Mouse (Mus musculus): Measurements from ENCODE around the gene Hist2h2be. TPM values are rescaled to one million over a fixed set of nuclear protein-coding genes. Genes with fewer than 3 reads are reported as not detected.
"Not testable (repeated sequence)": the region's sequence is repeated elsewhere in the genome, so short reads cannot be mapped to it uniquely, and the experiment has no call there.

Hist2h2be gene
- 7.2 and 7.6 TPM in 2 replicates for polyA plus RNA-seq (2014; fragmentation: Nextera tagmentation; extraction: Ambion mirVana)

GRCm38 (mm10) chr3:96220765-96221639 lies at the start of gene Hist2h2be, which contains the start of gene Hist2h2ac:
Hist2h2be (plus strand) TSS chr3:96221119.
Hist2h2ac (minus strand) TSS chr3:96220880.
- Histone ChIP-seq H3K4me1 (ENCODE audit: control insufficient read depth, insufficient read depth, low read length) (peaks cover 12% of the 10 kb centered on the region), H3K27ac (replicated peaks; ENCODE audit: low read depth, low read length) (peak within 1 kb of the TSS; percentile 98), H3K36me3 (ENCODE audit: control insufficient read depth, insufficient read depth, low read length) (no peaks in the 10 kb centered on the region), H3K4me3 (ENCODE audit: low read depth, low read length) (peak within 1 kb of the TSS; percentile 61), H3K9me3 (ENCODE audit: control insufficient read depth, low read length) (no peaks in the 10 kb centered on the region), H3K4me2 (ENCODE audit: low read depth, severe bottlenecking) (peak within 1 kb of the TSS; percentile 59), H3K27me3 (ENCODE audit: control insufficient read depth, insufficient read depth, low read length) (no peaks in the 10 kb centered on the region), H3K9ac (ENCODE audit: low read length) (peak within 1 kb of the TSS; percentile 93)
- under 1% methylated on average over 43 of the region's 43 CpGs for WGBS
- ATAC-seq (ENCODE audit: insufficient number of reproducible peaks, low FRiP score, low TSS enrichment, low read depth) (peak; percentile 90), DNase-seq (ENCODE audit: low spot score) (peak; percentile 84)

- ATAC-seq (ENCODE audit: insufficient number of reproducible peaks, low FRiP score, low TSS enrichment, low read depth) (no peak; the same call in 1 of the 2 replicates), DNase-seq (ENCODE audit: low spot score) (no peak)
- H3K9me3 ChIP-seq (ENCODE audit: control insufficient read depth, low read length), result no peaks in the 10 kb centered on the region
- H3K4me2 ChIP-seq (ENCODE audit: low read depth, severe bottlenecking), result peak overlapping the region; percentile 54
- H3K27ac ChIP-seq (replicated peaks; ENCODE audit: low read depth, low read length), result peak overlapping the region; percentile 95
- H3K4me3 ChIP-seq (ENCODE audit: low read depth, low read length), result peak overlapping the region; percentile 80
- no peaks in the 10 kb centered on the region for H3K27me3 ChIP-seq (ENCODE audit: control insufficient read depth, insufficient read depth, low read length)
- peaks cover 7% of the 10 kb centered on the region; the same call in 1 of the 2 replicates for H3K4me1 ChIP-seq (ENCODE audit: control insufficient read depth, insufficient read depth, low read length)
- H3K9ac ChIP-seq (ENCODE audit: low read length), result peak overlapping the region; percentile 84
- peaks cover 19% of the 10 kb centered on the region for H3K36me3 ChIP-seq (ENCODE audit: control insufficient read depth, insufficient read depth, low read length)
- 24% methylated on average over 18 of the region's 18 CpGs for WGBS
These were observed 49.2 kb upstream of the Hist2h2be start for GRCm38 (mm10) chr3:96171583-96172196.

DNA sequence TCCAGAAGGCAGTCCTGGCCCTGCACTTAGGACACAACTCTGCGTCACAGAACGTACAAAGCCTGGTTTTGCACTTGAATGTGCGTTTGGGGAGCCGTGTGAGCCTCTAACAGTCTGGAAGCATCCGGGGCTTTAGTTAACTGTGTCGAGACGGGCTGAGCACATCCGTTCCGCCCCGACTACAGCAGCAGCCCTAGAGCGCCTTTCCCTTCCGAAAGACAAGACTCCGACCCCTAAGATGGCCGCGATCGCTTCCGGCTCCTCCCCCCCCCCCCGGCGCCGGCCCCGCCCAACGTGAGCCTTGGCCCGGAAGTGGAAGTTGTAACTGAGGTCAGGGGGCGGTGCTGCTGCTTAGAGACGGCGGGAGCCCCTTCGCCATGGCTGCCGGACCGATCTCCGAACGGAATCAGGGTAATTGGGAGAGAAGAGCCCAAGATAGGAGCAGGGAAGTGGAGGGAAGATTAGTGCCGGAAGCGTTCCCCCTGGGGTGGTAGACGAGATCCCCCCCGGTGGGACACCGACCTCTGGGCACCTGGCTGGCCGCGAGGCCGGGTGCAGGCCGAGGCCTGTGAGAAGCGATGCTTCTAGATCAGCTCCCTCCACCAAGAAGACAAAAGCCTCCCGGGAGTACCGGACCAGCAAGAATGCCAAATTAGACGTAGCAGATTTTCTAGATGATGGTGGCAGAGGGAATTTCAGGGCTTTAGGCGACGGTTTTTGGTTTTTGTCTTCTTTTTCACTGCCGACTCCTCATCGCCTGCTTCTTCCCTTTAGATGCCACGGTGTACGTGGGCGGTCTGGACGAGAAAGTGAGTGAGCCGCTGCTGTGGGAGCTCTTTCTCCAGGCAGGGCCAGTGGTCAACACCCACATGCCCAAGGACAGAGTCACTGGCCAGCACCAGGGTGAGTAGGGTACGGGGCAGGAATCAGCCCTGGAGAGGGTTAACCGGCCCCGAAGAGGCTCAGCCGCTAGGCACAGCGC lies 48.4 kb upstream of the Hist2h2be start, which contains the start of gene Sf3b4:
Gene Sf3b4, plus strand, starts transcription at position 136 of the 982 bp plus-strand sequence.
- ATAC-seq (ENCODE audit: insufficient number of reproducible peaks, low FRiP score, low TSS enrichment, low read depth) (peak; percentile 91), DNase-seq (ENCODE audit: low spot score) (peak; percentile 94)
- Histone ChIP-seq H3K4me1 (ENCODE audit: control insufficient read depth, insufficient read depth, low read length) (peaks cover 7% of the 10 kb centered on the region; the same call in 1 of the 2 replicates), H3K9ac (ENCODE audit: low read length) (peak within 1 kb of the TSS; percentile 84), H3K4me3 (ENCODE audit: low read depth, low read length) (peak within 1 kb of the TSS; percentile 80), H3K27me3 (ENCODE audit: control insufficient read depth, insufficient read depth, low read length) (no peaks in the 10 kb centered on the region), H3K4me2 (ENCODE audit: low read depth, severe bottlenecking) (peak within 1 kb of the TSS; percentile 94), H3K9me3 (ENCODE audit: control insufficient read depth, low read length) (no peaks in the 10 kb centered on the region), H3K36me3 (ENCODE audit: control insufficient read depth, insufficient read depth, low read length) (peaks cover 20% of the 10 kb centered on the region), H3K27ac (replicated peaks; ENCODE audit: low read depth, low read length) (peak within 1 kb of the TSS; percentile 95)
- WGBS, result under 1% methylated on average over 58 of the region's 58 CpGs

- no peak for ATAC-seq (ENCODE audit: insufficient number of reproducible peaks, low FRiP score, low TSS enrichment, low read depth)
- Histone ChIP-seq H3K4me3 (ENCODE audit: low read depth, low read length) (peak overlapping the region; percentile 80), H3K36me3 (ENCODE audit: control insufficient read depth, insufficient read depth, low read length) (peaks cover 22% of the 10 kb centered on the region), H3K4me1 (ENCODE audit: control insufficient read depth, insufficient read depth, low read length) (peaks cover 7% of the 10 kb centered on the region; the same call in 1 of the 2 replicates), H3K9ac (ENCODE audit: low read length) (peak overlapping the region; percentile 84), H3K27ac (replicated peaks; ENCODE audit: low read depth, low read length) (no peak overlapping the region), H3K27me3 (ENCODE audit: control insufficient read depth, insufficient read depth, low read length) (no peaks in the 10 kb centered on the region), H3K9me3 (ENCODE audit: control insufficient read depth, low read length) (no peaks in the 10 kb centered on the region), H3K4me2 (ENCODE audit: low read depth, severe bottlenecking) (peak overlapping the region; percentile 94)
- DNase-seq (ENCODE audit: low spot score), result no peak
- 45% methylated on average over 7 of the region's 7 CpGs for WGBS
These were observed 47.7 kb upstream of the Hist2h2be start for GRCm38 (mm10) chr3:96173185-96173584.

- not testable (repeated sequence) for H3K4me3 ChIP-seq (ENCODE audit: low read depth, low read length); H3K4me2 ChIP-seq (ENCODE audit: low read depth, severe bottlenecking); H3K9me3 ChIP-seq (ENCODE audit: control insufficient read depth, low read length); DNase-seq (ENCODE audit: low spot score); H3K9ac ChIP-seq (ENCODE audit: low read length); H3K27ac ChIP-seq (replicated peaks; ENCODE audit: low read depth, low read length); H3K4me1 ChIP-seq (ENCODE audit: control insufficient read depth, insufficient read depth, low read length); H3K27me3 ChIP-seq (ENCODE audit: control insufficient read depth, insufficient read depth, low read length); ATAC-seq (ENCODE audit: insufficient number of reproducible peaks, low FRiP score, low TSS enrichment, low read depth)
- WGBS, result 83% methylated on average over 4 of the region's 4 CpGs
- H3K36me3 ChIP-seq (ENCODE audit: control insufficient read depth, insufficient read depth, low read length), result peaks cover 17% of the 10 kb centered on the region
These were observed 46.9 kb upstream of the Hist2h2be start for GRCm38 (mm10) chr3:96174042-96174441.

DNA sequence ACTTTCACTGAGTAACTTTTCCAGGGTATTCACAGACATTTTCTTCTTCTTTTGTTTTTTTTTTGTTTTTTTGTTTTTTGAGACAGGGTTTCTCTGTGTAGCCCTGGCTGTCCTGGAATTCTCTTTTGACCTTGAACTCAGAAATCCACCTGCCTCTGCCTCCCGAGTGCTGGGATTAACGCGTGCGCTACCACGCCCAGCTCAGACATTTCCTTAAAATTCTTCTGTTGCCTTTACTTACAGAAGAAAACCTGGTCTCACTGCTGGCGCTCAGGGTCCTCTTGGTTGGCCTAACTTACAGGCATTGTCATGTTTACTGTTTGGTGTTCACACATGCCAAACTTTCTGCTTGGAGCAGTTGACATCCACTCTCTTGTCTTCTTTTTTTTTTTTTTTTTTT lies 45.7 kb upstream of the Hist2h2be start:
- Histone ChIP-seq H3K4me3 (ENCODE audit: low read depth, low read length) (no peak overlapping the region), H3K36me3 (ENCODE audit: control insufficient read depth, insufficient read depth, low read length) (peaks cover 17% of the 10 kb centered on the region), H3K27me3 (ENCODE audit: control insufficient read depth, insufficient read depth, low read length) (no peaks in the 10 kb centered on the region), H3K9me3 (ENCODE audit: control insufficient read depth, low read length) (no peaks in the 10 kb centered on the region), H3K4me1 (ENCODE audit: control insufficient read depth, insufficient read depth, low read length) (peaks cover 4% of the 10 kb centered on the region; the same call in 1 of the 2 replicates), H3K4me2 (ENCODE audit: low read depth, severe bottlenecking) (no peak overlapping the region), H3K27ac (replicated peaks; ENCODE audit: low read depth, low read length) (no peak overlapping the region), H3K9ac (ENCODE audit: low read length) (no peak overlapping the region)
- ATAC-seq (ENCODE audit: insufficient number of reproducible peaks, low FRiP score, low TSS enrichment, low read depth) (no peak), DNase-seq (ENCODE audit: low spot score) (no peak)
- WGBS, result 95% methylated on average over 6 of the region's 6 CpGs

DNA sequence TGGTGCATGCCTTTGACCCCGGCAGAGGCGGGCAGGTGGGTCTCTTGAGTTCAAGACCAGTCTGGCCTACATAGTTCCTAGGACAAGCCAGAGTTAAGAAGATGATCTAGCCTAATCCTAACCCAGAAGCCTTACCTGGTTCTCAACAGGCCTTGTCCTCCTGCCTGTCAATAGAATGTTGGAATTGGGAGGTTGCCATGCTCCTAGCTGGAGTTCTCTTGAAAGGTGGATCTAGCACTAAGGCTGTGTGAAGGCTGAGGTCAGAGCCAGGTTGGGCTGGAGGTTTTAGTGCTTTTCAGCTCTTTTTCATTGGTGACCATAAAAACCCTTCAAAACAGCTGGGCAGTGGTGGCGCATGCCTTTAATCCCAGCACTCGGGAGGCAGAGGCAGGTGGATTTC lies 42.5 kb upstream of the Hist2h2be start:
- 88% methylated on average over 4 of the region's 4 CpGs for WGBS
- Histone ChIP-seq H3K36me3 (ENCODE audit: control insufficient read depth, insufficient read depth, low read length) (peaks cover 17% of the 10 kb centered on the region), H3K27ac (replicated peaks; ENCODE audit: low read depth, low read length) (no peak overlapping the region)

More for the DNA sequence above, 42.5 kb upstream of the Hist2h2be start:
- Histone ChIP-seq H3K27me3 (ENCODE audit: control insufficient read depth, insufficient read depth, low read length) (no peaks in the 10 kb centered on the region), H3K9ac (ENCODE audit: low read length) (no peak overlapping the region), H3K4me3 (ENCODE audit: low read depth, low read length) (no peak overlapping the region), H3K4me2 (ENCODE audit: low read depth, severe bottlenecking) (no peak overlapping the region), H3K9me3 (ENCODE audit: control insufficient read depth, low read length) (no peaks in the 10 kb centered on the region), H3K4me1 (ENCODE audit: control insufficient read depth, insufficient read depth, low read length) (peaks cover 14% of the 10 kb centered on the region)
- ATAC-seq (ENCODE audit: insufficient number of reproducible peaks, low FRiP score, low TSS enrichment, low read depth) (no peak), DNase-seq (ENCODE audit: low spot score) (no peak)

Data from limb, embryonic 11.5 days (tissue).